Mouse (Mus musculus) liver, embryonic 14.5 days (tissue): ENCODE measurements at regions not wholly inside any gene's neighbourhood (a gene's known extent, or its start where the extent isn't known, plus 50 kb on each side); places are given as distances from the start of the nearest gene placed in this dataset.

Experiments
- CTCF ChIP-seq: IDR thresholded peaks from 2 replicates; pipeline ENCODE4 v1.5.1; 2016; ENCODE audit warnings: antibody characterized with exemption, low read depth, control low read depth
- EP300 ChIP-seq: IDR thresholded peaks from 2 replicates; pipeline ENCODE4 v1.6.1; 2016; ENCODE audit warnings: antibody characterized with exemption, low read depth

- TF ChIP-seq EP300 (no peak), CTCF (no peak)
These were observed 186.4 kb upstream of the Mgmt start for GRCm38 (mm10) chr7:136708004-136708435.
